ENCODE assay signal across 13 mouse cellular contexts in genomic region chr14:57945834-57946233, GRCm38 (mm10). TPM values are rescaled to one million over a fixed set of nuclear protein-coding genes. Genes with fewer than 3 reads are reported as not detected.
DNase-seq lines count a peak whose midpoint lies in the region.
"Had no signal": no experiment of that assay in that cellular context is flagged by ENCODE, and none has a peak within 500 bp of the region (broad histone marks: within the 10 kb centered on the region; RNA-seq: fewer than 3 reads in every experiment).

No protein-coding gene starts in this region.

- peak; percentile 4 for DNase-seq in left cerebral cortex, postnatal 4 days
- no peak for DNase-seq in left cerebral cortex, postnatal 10 days (ENCODE audit: extremely low spot score in 1 of 2, low spot score in 2 of 2)
- peak; percentile 72 to 82 for DNase-seq in heart, adult 9 months (ENCODE audit: low spot score in 2 of 2)
- DNase-seq in heart, postnatal 14 days = peak; percentile 56 to 74
- no peak for DNase-seq in MN1 (ENCODE audit: low spot score)
- no peak for DNase-seq in right cerebral cortex, postnatal 36 days (ENCODE audit: low spot score in 2 of 2)
- no peak for DNase-seq in testis, postnatal 14 days (ENCODE audit: low spot score)
- DNase-seq: B cell, adult 2 months; cerebellum, adult 11 months; kidney, adult 8-10 months; kidney, postnatal 36 days; liver, embryonic 13.5 days; thymus, postnatal 14 days had no signal

- intact Hi-C loops in left cerebral cortex, postnatal 4 days (cut with DNase I) = no loop called here
- intact Hi-C loops in left cerebral cortex, postnatal 10 days (cut with DNase I) = no loop called here
- intact Hi-C loops in heart, postnatal 14 days (cut with DNase I) = no loop called here

RNA-seq across cellular contexts. Expression of gene Micu2, which starts 53.2 kb away (rescaled TPM):
- total RNA-seq in left cerebral cortex, postnatal 4 days (2021) = 10 to 100 TPM; 58.6 to 61.4 TPM
- 10 to 100 TPM; 34.5 to 35.4 TPM for total RNA-seq in left cerebral cortex, postnatal 10 days (2021)
- 10 to 100 TPM; 63.8 to 64.7 TPM for total RNA-seq in heart, postnatal 14 days (2021)

RNA-seq across cellular contexts. Expression of gene Zdhhc20, which starts 55.8 kb away (rescaled TPM):
- 10 to 100 TPM; 29.5 to 31.6 TPM for total RNA-seq in left cerebral cortex, postnatal 4 days (2021)
- 10 to 100 TPM; 28.3 to 30.3 TPM for total RNA-seq in left cerebral cortex, postnatal 10 days (2021)
- 10 to 100 TPM; 12.4 to 16.5 TPM for total RNA-seq in heart, postnatal 14 days (2021)

Comparison
In these comparisons a context has a peak if more than half of its experiments do, and no peak if none do; other contexts are left out.
1. DNase-seq: peak in left cerebral cortex, postnatal 4 days (single experiment), heart, adult 9 months (2 of 2) and heart, postnatal 14 days (2 of 2); none in left cerebral cortex, postnatal 10 days (0 of 2), MN1 (single experiment), right cerebral cortex, postnatal 36 days (0 of 2) and testis, postnatal 14 days (single experiment).